Mouse (Mus musculus): Measurements from ENCODE around the gene Fam193a. TPM values are rescaled to one million over a fixed set of nuclear protein-coding genes. Genes with fewer than 3 reads are reported as not detected.

The Fam193a gene
- polyA plus RNA-seq, 1 experiment from 2014 or later: 7.8 TPM

- Histone ChIP-seq H3K36me3 (peaks cover 86% of the 10 kb centered on the region), H3K9me3 (replicated peaks) (no peaks in the 10 kb centered on the region), H3K4me1 (replicated peaks) (no peaks in the 10 kb centered on the region), H3K4me2 (no peak overlapping the region), H3K27ac (ENCODE audit: poor library complexity, severe bottlenecking) (no peak overlapping the region), H3K4me3 (no peak overlapping the region), H3K9ac (no peak overlapping the region), H3K27me3 (replicated peaks) (no peaks in the 10 kb centered on the region)
- no peak for ATAC-seq (ENCODE audit: insufficient number of reproducible peaks, low FRiP score)
- 92% methylated on average over 6 of the region's 6 CpGs for WGBS
Measured at GRCm38 (mm10) chr5:34461841-34462240, 92.1 kb downstream of the Fam193a start.

- H3K36me3 ChIP-seq: peaks cover 68% of the 10 kb centered on the region
Measured at GRCm38 (mm10) chr5:34466079-34466478, 96.3 kb downstream of the Fam193a start.

GRCm38 (mm10) chr5:34466648-34467047 is 96.9 kb downstream of the Fam193a start:
- Histone ChIP-seq H3K4me1 (replicated peaks) (no peaks in the 10 kb centered on the region), H3K9me3 (replicated peaks) (no peaks in the 10 kb centered on the region), H3K27me3 (replicated peaks) (no peaks in the 10 kb centered on the region), H3K4me3 (no peak overlapping the region), H3K4me2 (no peak overlapping the region), H3K36me3 (peaks cover 66% of the 10 kb centered on the region), H3K9ac (no peak overlapping the region), H3K27ac (ENCODE audit: poor library complexity, severe bottlenecking) (no peak overlapping the region)
- 90% methylated on average over 2 of the region's 2 CpGs for WGBS
- ATAC-seq (ENCODE audit: insufficient number of reproducible peaks, low FRiP score): no peak

More at GRCm38 (mm10) chr5:34466079-34466478, 96.3 kb downstream of the Fam193a start:
- no peak overlapping the region for H3K4me3 ChIP-seq
- H3K4me2 ChIP-seq: no peak overlapping the region
- WGBS: 96% methylated on average over 1 of the region's 1 CpGs
- H3K27me3 ChIP-seq (replicated peaks): no peaks in the 10 kb centered on the region
- H3K9me3 ChIP-seq (replicated peaks): no peaks in the 10 kb centered on the region
- no peak overlapping the region for H3K9ac ChIP-seq
- no peak overlapping the region for H3K27ac ChIP-seq (ENCODE audit: poor library complexity, severe bottlenecking)
- no peak for ATAC-seq (ENCODE audit: insufficient number of reproducible peaks, low FRiP score)
- H3K4me1 ChIP-seq (replicated peaks): no peaks in the 10 kb centered on the region

- H3K4me1 ChIP-seq (replicated peaks): no peaks in the 10 kb centered on the region
- no peak overlapping the region for H3K27ac ChIP-seq (ENCODE audit: poor library complexity, severe bottlenecking)
- no peak overlapping the region for H3K4me3 ChIP-seq
- H3K27me3 ChIP-seq (replicated peaks): no peaks in the 10 kb centered on the region
- WGBS: 83% methylated on average over 2 of the region's 2 CpGs
- peak; percentile 57; the same call in 1 of the 2 replicates for ATAC-seq (ENCODE audit: insufficient number of reproducible peaks, low FRiP score)
- H3K9ac ChIP-seq: no peak overlapping the region
- H3K36me3 ChIP-seq: peaks cover 59% of the 10 kb centered on the region
- no peaks in the 10 kb centered on the region for H3K9me3 ChIP-seq (replicated peaks)
- no peak overlapping the region for H3K4me2 ChIP-seq
Measured at GRCm38 (mm10) chr5:34468039-34468775, 98.5 kb downstream of the Fam193a start.

- no peak for ATAC-seq (ENCODE audit: insufficient number of reproducible peaks, low FRiP score)
- no peak overlapping the region for H3K4me2 ChIP-seq
- no peak overlapping the region for H3K4me3 ChIP-seq
- no peaks in the 10 kb centered on the region for H3K9me3 ChIP-seq (replicated peaks)
- H3K27ac ChIP-seq (ENCODE audit: poor library complexity, severe bottlenecking): no peak overlapping the region
- H3K36me3 ChIP-seq: peaks cover 78% of the 10 kb centered on the region
- H3K9ac ChIP-seq: no peak overlapping the region
- H3K4me1 ChIP-seq (replicated peaks): no peaks in the 10 kb centered on the region
- WGBS: 82% methylated on average over 3 of the region's 3 CpGs
- H3K27me3 ChIP-seq (replicated peaks): no peaks in the 10 kb centered on the region
Measured at GRCm38 (mm10) chr5:34480926-34481325, 111.2 kb downstream of the Fam193a start.

- Histone ChIP-seq H3K4me1 (replicated peaks) (no peaks in the 10 kb centered on the region), H3K9ac (no peak overlapping the region), H3K4me2 (no peak overlapping the region), H3K27ac (ENCODE audit: poor library complexity, severe bottlenecking) (no peak overlapping the region), H3K27me3 (replicated peaks) (no peaks in the 10 kb centered on the region), H3K9me3 (replicated peaks) (no peaks in the 10 kb centered on the region), H3K4me3 (no peak overlapping the region), H3K36me3 (peaks cover 53% of the 10 kb centered on the region)
- WGBS: 89% methylated on average over 15 of the region's 15 CpGs
- ATAC-seq (ENCODE audit: insufficient number of reproducible peaks, low FRiP score): no peak
Measured at GRCm38 (mm10) chr5:34485731-34486130, 116.0 kb downstream of the Fam193a start.

GRCm38 (mm10) chr5:34487320-34488090 is 117.8 kb downstream of the Fam193a start:
- Histone ChIP-seq H3K4me1 (replicated peaks) (no peaks in the 10 kb centered on the region), H3K9me3 (replicated peaks) (no peaks in the 10 kb centered on the region), H3K27me3 (replicated peaks) (no peaks in the 10 kb centered on the region), H3K36me3 (peaks cover 37% of the 10 kb centered on the region), H3K4me2 (no peak overlapping the region), H3K27ac (ENCODE audit: poor library complexity, severe bottlenecking) (no peak overlapping the region), H3K9ac (no peak overlapping the region), H3K4me3 (no peak overlapping the region)
- WGBS: 68% methylated on average over 6 of the region's 6 CpGs
- no peak for ATAC-seq (ENCODE audit: insufficient number of reproducible peaks, low FRiP score)

- no peak for ATAC-seq (ENCODE audit: insufficient number of reproducible peaks, low FRiP score)
- no peak overlapping the region for H3K4me3 ChIP-seq
- no peak overlapping the region for H3K4me2 ChIP-seq
- no peaks in the 10 kb centered on the region for H3K27me3 ChIP-seq (replicated peaks)
- no peak overlapping the region for H3K9ac ChIP-seq
- peaks cover 30% of the 10 kb centered on the region for H3K36me3 ChIP-seq
- WGBS: 75% methylated on average over 6 of the region's 6 CpGs
- no peaks in the 10 kb centered on the region for H3K9me3 ChIP-seq (replicated peaks)
- no peaks in the 10 kb centered on the region for H3K4me1 ChIP-seq (replicated peaks)
- H3K27ac ChIP-seq (ENCODE audit: poor library complexity, severe bottlenecking): no peak overlapping the region
Measured at GRCm38 (mm10) chr5:34488741-34489417, 119.1 kb downstream of the Fam193a start.

- Histone ChIP-seq H3K4me3 (no peak overlapping the region), H3K27ac (ENCODE audit: poor library complexity, severe bottlenecking) (no peak overlapping the region), H3K36me3 (peaks cover 29% of the 10 kb centered on the region), H3K27me3 (replicated peaks) (no peaks in the 10 kb centered on the region), H3K4me1 (replicated peaks) (no peaks in the 10 kb centered on the region), H3K9me3 (replicated peaks) (no peaks in the 10 kb centered on the region), H3K9ac (no peak overlapping the region), H3K4me2 (no peak overlapping the region)
- ATAC-seq (ENCODE audit: insufficient number of reproducible peaks, low FRiP score): no peak
- WGBS: 85% methylated on average over 3 of the region's 3 CpGs
Measured at GRCm38 (mm10) chr5:34489418-34489787, 119.7 kb downstream of the Fam193a start.

GRCm38 (mm10) chr5:34496745-34497144 is 127.0 kb downstream of the Fam193a start:
- Histone ChIP-seq H3K9ac (no peak overlapping the region), H3K4me3 (no peak overlapping the region), H3K27ac (ENCODE audit: poor library complexity, severe bottlenecking) (no peak overlapping the region), H3K4me1 (replicated peaks) (peaks cover 6% of the 10 kb centered on the region; the same call in 1 of the 2 replicates), H3K27me3 (replicated peaks) (no peaks in the 10 kb centered on the region), H3K9me3 (replicated peaks) (no peaks in the 10 kb centered on the region), H3K36me3 (peaks cover 29% of the 10 kb centered on the region), H3K4me2 (no peak overlapping the region)
- no peak for ATAC-seq (ENCODE audit: insufficient number of reproducible peaks, low FRiP score)
- 79% methylated on average over 6 of the region's 6 CpGs for WGBS

GRCm38 (mm10) chr5:34500886-34501285 is 131.2 kb downstream of the Fam193a start:
- peaks cover 31% of the 10 kb centered on the region for H3K36me3 ChIP-seq
- H3K9me3 ChIP-seq (replicated peaks): no peaks in the 10 kb centered on the region
- no peak overlapping the region for H3K4me3 ChIP-seq
- H3K27ac ChIP-seq (ENCODE audit: poor library complexity, severe bottlenecking): no peak overlapping the region
- 47% methylated on average over 5 of the region's 5 CpGs for WGBS
- H3K4me2 ChIP-seq: no peak overlapping the region
- H3K27me3 ChIP-seq (replicated peaks): no peaks in the 10 kb centered on the region
- H3K4me1 ChIP-seq (replicated peaks): peaks cover 6% of the 10 kb centered on the region; the same call in 1 of the 2 replicates
- H3K9ac ChIP-seq: no peak overlapping the region
- ATAC-seq (ENCODE audit: insufficient number of reproducible peaks, low FRiP score): no peak
